Mouse (Mus musculus): Measurements from ENCODE around the gene Churc1. TPM values are rescaled to one million over a fixed set of nuclear protein-coding genes. Genes with fewer than 3 reads are reported as not detected.
A peak's percentile ranks its signal among the peaks of the same experiment; 100 is the strongest.

Churc1 gene
- polyA plus RNA-seq, 1 experiment from 2014 or later, result 69.8 TPM

- no peaks in the 10 kb centered on the region for H3K4me1 ChIP-seq (ENCODE audit: control insufficient read depth, insufficient read depth, low read length)
- H3K9me3 ChIP-seq (replicated peaks; ENCODE audit: control insufficient read depth, low read length), result no peaks in the 10 kb centered on the region
- no peaks in the 10 kb centered on the region for H3K27me3 ChIP-seq (ENCODE audit: control insufficient read depth, insufficient read depth, low read length)
- no peaks in the 10 kb centered on the region for H3K36me3 ChIP-seq (replicated peaks; ENCODE audit: control insufficient read depth, insufficient read depth, low read depth, low read length)
- H3K4me2 ChIP-seq (ENCODE audit: low read depth, low read length), result no peak overlapping the region
- ATAC-seq (replicated peaks; ENCODE audit: insufficient number of reproducible peaks, low FRiP score, low TSS enrichment, low read depth) (no peak), DNase-seq (ENCODE audit: low spot score) (no peak)
- 94% methylated on average over 2 of the region's 2 CpGs for WGBS
- H3K4me3 ChIP-seq (ENCODE audit: low read depth, low read length), result no peak overlapping the region
- H3K9ac ChIP-seq (replicated peaks; ENCODE audit: low read length), result no peak overlapping the region
- no peak overlapping the region for H3K27ac ChIP-seq (replicated peaks; ENCODE audit: low read depth, low read length)
Observed at GRCm38 (mm10) chr12:76814120-76814519, 48.8 kb downstream of the Churc1 start.

DNA sequence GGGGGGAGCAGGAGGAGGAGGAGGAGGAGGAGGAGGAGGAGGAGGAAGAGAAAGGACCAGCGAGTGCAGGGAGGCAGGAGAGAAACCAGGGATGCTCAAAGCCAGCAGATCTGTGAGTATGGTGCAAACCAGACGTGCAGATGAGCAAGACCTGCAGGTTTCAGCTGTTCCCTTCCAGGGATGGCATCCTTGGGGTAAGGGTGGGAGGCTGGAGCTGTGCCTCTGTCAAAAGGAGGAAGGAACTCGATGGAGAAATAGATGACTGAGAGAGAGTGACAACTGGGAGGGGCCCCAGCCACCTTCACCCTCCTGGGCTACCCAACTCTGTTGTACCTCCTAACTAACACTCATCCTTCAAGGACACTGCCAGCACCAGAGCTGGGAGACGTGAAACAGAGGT, 51.4 kb downstream of the Churc1 start:
- Histone ChIP-seq H3K27me3 (ENCODE audit: control insufficient read depth, insufficient read depth, low read length) (peaks cover 7% of the 10 kb centered on the region), H3K4me1 (ENCODE audit: control insufficient read depth, insufficient read depth, low read length) (no peaks in the 10 kb centered on the region), H3K4me2 (ENCODE audit: low read depth, low read length) (no peak overlapping the region), H3K27ac (replicated peaks; ENCODE audit: low read depth, low read length) (no peak overlapping the region), H3K9me3 (replicated peaks; ENCODE audit: control insufficient read depth, low read length) (no peaks in the 10 kb centered on the region), H3K36me3 (replicated peaks; ENCODE audit: control insufficient read depth, insufficient read depth, low read depth, low read length) (no peaks in the 10 kb centered on the region), H3K9ac (replicated peaks; ENCODE audit: low read length) (no peak overlapping the region), H3K4me3 (ENCODE audit: low read depth, low read length) (no peak overlapping the region)
- DNase-seq (ENCODE audit: low spot score), result no peak
- WGBS, result 39% methylated on average over 4 of the region's 4 CpGs
- ATAC-seq (replicated peaks; ENCODE audit: insufficient number of reproducible peaks, low FRiP score, low TSS enrichment, low read depth), result no peak

DNA sequence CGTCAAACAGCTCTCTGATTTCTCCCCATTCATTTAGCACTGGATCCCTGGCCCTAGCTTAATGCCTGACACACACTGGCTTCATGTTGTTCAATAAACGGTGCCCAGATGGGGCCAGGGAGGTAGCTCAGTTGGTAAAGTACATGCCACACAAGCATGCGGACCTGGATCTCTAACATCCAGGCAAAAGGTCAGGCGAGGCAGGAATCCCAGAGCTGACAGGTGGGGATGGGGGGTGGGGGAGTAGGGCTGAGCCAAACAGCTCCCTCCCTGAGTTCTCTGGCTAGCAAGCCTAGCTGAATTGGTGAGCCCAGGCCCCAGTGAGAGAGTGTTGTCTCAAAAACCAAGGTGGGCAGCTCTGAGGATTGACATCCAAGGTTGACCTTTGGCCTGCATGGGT, 51.8 kb downstream of the Churc1 start:
- Histone ChIP-seq H3K27ac (replicated peaks; ENCODE audit: low read depth, low read length) (no peak overlapping the region), H3K36me3 (replicated peaks; ENCODE audit: control insufficient read depth, insufficient read depth, low read depth, low read length) (no peaks in the 10 kb centered on the region), H3K4me1 (ENCODE audit: control insufficient read depth, insufficient read depth, low read length) (peaks cover 4% of the 10 kb centered on the region; the same call in 1 of the 2 replicates), H3K27me3 (ENCODE audit: control insufficient read depth, insufficient read depth, low read length) (peaks cover 10% of the 10 kb centered on the region), H3K9ac (replicated peaks; ENCODE audit: low read length) (0 out of 2 replicates have a peak overlapping the region, but pooled peaks have one; percentile 10), H3K9me3 (replicated peaks; ENCODE audit: control insufficient read depth, low read length) (no peaks in the 10 kb centered on the region), H3K4me3 (ENCODE audit: low read depth, low read length) (no peak overlapping the region), H3K4me2 (ENCODE audit: low read depth, low read length) (no peak overlapping the region)
- no peak for ATAC-seq (replicated peaks; ENCODE audit: insufficient number of reproducible peaks, low FRiP score, low TSS enrichment, low read depth)
- no peak for DNase-seq (ENCODE audit: low spot score)
- WGBS, result 46% methylated on average over 4 of the region's 4 CpGs

DNA sequence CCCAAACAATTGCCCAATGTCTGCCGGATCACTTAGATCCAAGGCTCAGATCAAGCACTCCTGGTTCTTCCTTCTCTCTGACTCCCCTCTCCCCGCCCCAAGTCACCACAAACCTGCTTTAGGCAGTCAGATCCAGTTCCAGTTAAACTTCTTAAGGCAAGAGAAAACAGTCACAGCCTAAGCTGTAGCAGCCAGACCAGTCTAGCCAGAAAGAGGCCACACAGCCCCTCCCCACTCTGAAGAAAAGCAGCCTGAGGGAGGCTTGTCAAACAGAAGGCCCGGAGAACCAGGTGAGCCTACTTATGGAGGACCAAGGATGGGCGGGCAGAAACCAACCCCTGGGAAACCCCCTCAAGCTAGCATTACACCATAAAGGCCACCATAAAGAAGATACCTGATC, 52.8 kb downstream of the Churc1 start:
- Histone ChIP-seq H3K4me1 (ENCODE audit: control insufficient read depth, insufficient read depth, low read length) (peaks cover 4% of the 10 kb centered on the region; the same call in 1 of the 2 replicates), H3K9me3 (replicated peaks; ENCODE audit: control insufficient read depth, low read length) (no peaks in the 10 kb centered on the region), H3K4me2 (ENCODE audit: low read depth, low read length) (no peak overlapping the region), H3K4me3 (ENCODE audit: low read depth, low read length) (no peak overlapping the region), H3K36me3 (replicated peaks; ENCODE audit: control insufficient read depth, insufficient read depth, low read depth, low read length) (no peaks in the 10 kb centered on the region), H3K9ac (replicated peaks; ENCODE audit: low read length) (no peak overlapping the region), H3K27ac (replicated peaks; ENCODE audit: low read depth, low read length) (no peak overlapping the region), H3K27me3 (ENCODE audit: control insufficient read depth, insufficient read depth, low read length) (peaks cover 13% of the 10 kb centered on the region)
- ATAC-seq (replicated peaks; ENCODE audit: insufficient number of reproducible peaks, low FRiP score, low TSS enrichment, low read depth), result no peak; the same call in 1 of the 2 replicates
- DNase-seq (ENCODE audit: low spot score), result peak; percentile 66
- 49% methylated on average over 4 of the region's 4 CpGs for WGBS

DNA sequence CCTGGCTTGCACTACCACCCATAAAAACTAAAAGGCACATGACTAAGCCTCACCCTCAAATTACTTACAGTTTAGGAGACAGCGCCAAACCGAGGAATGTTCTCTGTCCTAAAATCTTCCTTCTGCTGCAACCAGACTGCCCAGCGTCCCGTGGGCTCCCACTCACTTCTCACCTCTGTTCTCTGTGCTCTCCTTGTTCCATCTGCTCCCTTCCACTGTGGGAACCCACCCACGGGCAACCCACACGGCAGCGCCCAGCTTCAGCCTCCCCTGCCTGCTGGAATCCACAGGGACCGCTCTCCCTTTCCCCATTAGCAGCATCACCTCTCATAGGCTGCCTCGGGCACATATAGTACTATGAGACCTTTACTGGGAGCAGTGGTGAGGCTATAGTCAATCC, 53.6 kb downstream of the Churc1 start:
- H3K36me3 ChIP-seq (replicated peaks; ENCODE audit: control insufficient read depth, insufficient read depth, low read depth, low read length), result no peaks in the 10 kb centered on the region
- DNase-seq (ENCODE audit: low spot score) (no peak), ATAC-seq (replicated peaks; ENCODE audit: insufficient number of reproducible peaks, low FRiP score, low TSS enrichment, low read depth) (no peak)
- H3K27me3 ChIP-seq (ENCODE audit: control insufficient read depth, insufficient read depth, low read length), result peaks cover 13% of the 10 kb centered on the region
- no peaks in the 10 kb centered on the region for H3K9me3 ChIP-seq (replicated peaks; ENCODE audit: control insufficient read depth, low read length)
- no peak overlapping the region for H3K4me3 ChIP-seq (ENCODE audit: low read depth, low read length)
- 89% methylated on average over 9 of the region's 9 CpGs for WGBS
- H3K4me1 ChIP-seq (ENCODE audit: control insufficient read depth, insufficient read depth, low read length), result peaks cover 4% of the 10 kb centered on the region; the same call in 1 of the 2 replicates
- no peak overlapping the region for H3K4me2 ChIP-seq (ENCODE audit: low read depth, low read length)
- H3K27ac ChIP-seq (replicated peaks; ENCODE audit: low read depth, low read length), result no peak overlapping the region
- H3K9ac ChIP-seq (replicated peaks; ENCODE audit: low read length), result no peak overlapping the region

DNA sequence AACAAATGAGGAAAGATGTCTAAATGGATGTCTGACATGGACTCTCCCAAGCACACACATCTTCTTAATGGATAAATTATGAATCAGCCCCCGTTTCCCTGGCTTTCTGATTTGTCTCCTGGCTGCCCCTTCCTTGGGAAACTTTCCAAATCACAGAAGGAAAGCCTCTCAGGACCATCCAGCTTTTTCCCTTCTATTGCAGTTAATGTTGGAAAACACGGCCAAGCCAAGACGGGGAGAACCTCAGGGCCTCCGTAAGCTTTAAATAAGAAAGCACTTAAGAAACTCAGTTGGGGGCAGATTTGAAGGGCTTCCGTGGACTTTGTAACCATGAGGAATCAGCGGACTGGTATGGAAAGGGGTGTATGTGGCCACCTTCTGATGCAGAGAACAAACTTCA, 54.5 kb downstream of the Churc1 start:
- WGBS, result 78% methylated on average over 6 of the region's 6 CpGs
- peaks cover 13% of the 10 kb centered on the region for H3K27me3 ChIP-seq (ENCODE audit: control insufficient read depth, insufficient read depth, low read length)
- no peaks in the 10 kb centered on the region for H3K9me3 ChIP-seq (replicated peaks; ENCODE audit: control insufficient read depth, low read length)
- H3K27ac ChIP-seq (replicated peaks; ENCODE audit: low read depth, low read length), result no peak overlapping the region
- no peak overlapping the region for H3K4me3 ChIP-seq (ENCODE audit: low read depth, low read length)
- DNase-seq (ENCODE audit: low spot score), result no peak
- peaks cover 4% of the 10 kb centered on the region; the same call in 1 of the 2 replicates for H3K4me1 ChIP-seq (ENCODE audit: control insufficient read depth, insufficient read depth, low read length)
- ATAC-seq (replicated peaks; ENCODE audit: insufficient number of reproducible peaks, low FRiP score, low TSS enrichment, low read depth), result no peak
- H3K9ac ChIP-seq (replicated peaks; ENCODE audit: low read length), result no peak overlapping the region
- H3K4me2 ChIP-seq (ENCODE audit: low read depth, low read length), result no peak overlapping the region
- H3K36me3 ChIP-seq (replicated peaks; ENCODE audit: control insufficient read depth, insufficient read depth, low read depth, low read length), result no peaks in the 10 kb centered on the region

GRCm38 (mm10) chr12:76820615-76821014, 55.3 kb downstream of the Churc1 start:
- ATAC-seq (replicated peaks; ENCODE audit: insufficient number of reproducible peaks, low FRiP score, low TSS enrichment, low read depth), result no peak
- H3K4me1 ChIP-seq (ENCODE audit: control insufficient read depth, insufficient read depth, low read length), result peaks cover 4% of the 10 kb centered on the region; the same call in 1 of the 2 replicates
- no peak overlapping the region for H3K27ac ChIP-seq (replicated peaks; ENCODE audit: low read depth, low read length)
- no peak overlapping the region for H3K4me2 ChIP-seq (ENCODE audit: low read depth, low read length)
- H3K27me3 ChIP-seq (ENCODE audit: control insufficient read depth, insufficient read depth, low read length), result peaks cover 13% of the 10 kb centered on the region
- no peaks in the 10 kb centered on the region for H3K9me3 ChIP-seq (replicated peaks; ENCODE audit: control insufficient read depth, low read length)
- DNase-seq (ENCODE audit: low spot score), result no peak
- H3K9ac ChIP-seq (replicated peaks; ENCODE audit: low read length), result no peak overlapping the region
- 43% methylated on average over 4 of the region's 4 CpGs for WGBS
- no peaks in the 10 kb centered on the region for H3K36me3 ChIP-seq (replicated peaks; ENCODE audit: control insufficient read depth, insufficient read depth, low read depth, low read length)
- no peak overlapping the region for H3K4me3 ChIP-seq (ENCODE audit: low read depth, low read length)

DNA sequence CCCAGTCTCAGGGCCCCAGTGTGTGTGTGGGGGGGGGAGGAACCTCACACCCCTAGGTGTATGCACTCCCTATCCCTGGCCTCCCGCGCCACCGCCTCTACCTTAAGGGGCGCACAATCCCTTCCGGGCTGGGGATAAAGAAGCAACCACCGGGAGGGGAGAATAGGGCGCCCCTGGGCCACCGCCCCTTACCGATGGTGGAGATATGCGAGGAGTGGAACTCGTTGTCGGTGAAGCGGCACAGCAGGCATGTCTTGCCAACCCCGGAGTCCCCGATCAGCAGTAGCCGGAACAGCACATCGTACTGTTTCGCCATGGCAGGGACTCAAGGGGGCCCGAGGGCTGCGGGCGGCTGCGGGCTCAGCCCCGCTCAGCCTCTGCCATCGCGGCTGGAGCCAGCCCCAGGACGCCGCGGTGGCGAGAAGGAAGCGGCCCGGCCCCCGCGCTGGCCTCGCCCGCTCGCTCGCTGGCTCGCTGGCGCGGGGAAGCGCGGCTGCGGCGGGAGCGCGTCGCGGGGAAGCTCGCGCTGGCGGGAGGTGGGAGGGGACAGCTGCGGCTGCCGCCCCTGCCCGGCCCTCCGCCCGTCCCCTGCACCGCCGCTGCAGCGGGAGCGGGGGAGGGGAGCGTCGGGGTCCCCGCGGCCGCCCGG, 56.8 kb downstream of the Churc1 start:
- Histone ChIP-seq H3K9ac (replicated peaks; ENCODE audit: low read length) (peak overlapping the region; percentile 85), H3K27me3 (ENCODE audit: control insufficient read depth, insufficient read depth, low read length) (peaks cover 13% of the 10 kb centered on the region), H3K4me2 (ENCODE audit: low read depth, low read length) (peak overlapping the region; percentile 97), H3K4me3 (ENCODE audit: low read depth, low read length) (peak overlapping the region; percentile 69), H3K4me1 (ENCODE audit: control insufficient read depth, insufficient read depth, low read length) (peaks cover 4% of the 10 kb centered on the region; the same call in 1 of the 2 replicates), H3K9me3 (replicated peaks; ENCODE audit: control insufficient read depth, low read length) (no peaks in the 10 kb centered on the region), H3K36me3 (replicated peaks; ENCODE audit: control insufficient read depth, insufficient read depth, low read depth, low read length) (no peaks in the 10 kb centered on the region), H3K27ac (replicated peaks; ENCODE audit: low read depth, low read length) (no peak overlapping the region; the same call in 1 of the 2 replicates)
- peak; percentile 55 for ATAC-seq (replicated peaks; ENCODE audit: insufficient number of reproducible peaks, low FRiP score, low TSS enrichment, low read depth)
- WGBS, result under 1% methylated on average over 52 of the region's 66 CpGs
- peak; percentile 50 for DNase-seq (ENCODE audit: low spot score)

Measured in embryonic facial prominence, embryonic 11.5 days (tissue).